In genomic region chr2:84454551-84455235, GRCm38 (mm10) we compare ENCODE assay signal across 9 mouse cellular contexts. TPM values are rescaled to one million over a fixed set of nuclear protein-coding genes. Genes with fewer than 3 reads are reported as not detected.
DNase-seq lines count a peak whose midpoint lies in the region; ATAC-seq and TF ChIP-seq lines count a peak whose summit lies in the region.
"Had no signal": no experiment of that assay in that cellular context is flagged by ENCODE, and none has a peak within 500 bp of the region (broad histone marks: within the 10 kb centered on the region; RNA-seq: fewer than 3 reads in every experiment).

No protein-coding gene starts in this region.

- H3K4me2 ChIP-seq in lung, embryonic 14.5 days, result no peak overlapping the region
- no peak overlapping the region for H3K4me2 ChIP-seq in forebrain, postnatal 0 days (ENCODE audit: low read depth)
- H3K4me2 ChIP-seq in neural tube, embryonic 12.5 days (replicated peaks), result peak overlapping the region; percentile 31

- 0 out of 2 replicates have a peak, but pooled peaks cover 4% of the 10 kb centered on the region for H3K36me3 ChIP-seq in lung, embryonic 14.5 days (ENCODE audit: insufficient read depth)
- no peaks in the 10 kb centered on the region for H3K36me3 ChIP-seq in forebrain, postnatal 0 days (ENCODE audit: insufficient read depth)
- no peaks in the 10 kb centered on the region for H3K36me3 ChIP-seq in neural tube, embryonic 12.5 days

- no peak overlapping the region for H3K9ac ChIP-seq in lung, embryonic 14.5 days
- no peak overlapping the region for H3K9ac ChIP-seq in forebrain, postnatal 0 days
- H3K9ac ChIP-seq in neural tube, embryonic 12.5 days, result 0 out of 2 replicates have a peak overlapping the region, but pooled peaks have one; percentile 13

- no peaks in the 10 kb centered on the region for H3K27me3 ChIP-seq in lung, embryonic 14.5 days (ENCODE audit: insufficient read depth, low read length)
- no peaks in the 10 kb centered on the region for H3K27me3 ChIP-seq in forebrain, postnatal 0 days (ENCODE audit: insufficient read depth, low read length)
- no peaks in the 10 kb centered on the region for H3K27me3 ChIP-seq in neural tube, embryonic 12.5 days (replicated peaks)

- TF ChIP-seq CTCF in lung, embryonic 14.5 days (IDR thresholded peaks at IDR 0.05; ENCODE audit: low read depth), result no peak
- no peak for TF ChIP-seq CTCF in lung, adult 2 months (IDR thresholded peaks at IDR 0.05; ENCODE audit: insufficient read depth, low read length)
- TF ChIP-seq CTCF in forebrain, postnatal 0 days (IDR thresholded peaks at IDR 0.05; ENCODE audit: low read depth), result no peak

- 61% methylated on average over 10 of the region's 10 CpGs for WGBS in lung, embryonic 14.5 days
- 65% methylated on average over 10 of the region's 10 CpGs for WGBS in lung, adult 2 months
- WGBS in forebrain, postnatal 0 days, result 59% methylated on average over 10 of the region's 10 CpGs
- WGBS in neural tube, embryonic 12.5 days, result 66% methylated on average over 10 of the region's 10 CpGs

- H3K4me3 ChIP-seq in lung, embryonic 14.5 days (ENCODE audit: low read depth, low read length), result no peak overlapping the region
- H3K4me3 ChIP-seq in lung, adult 2 months (replicated peaks; ENCODE audit: extremely low read depth, low read depth, low read length), result no peak overlapping the region
- no peak overlapping the region for H3K4me3 ChIP-seq in forebrain, postnatal 0 days (ENCODE audit: low read depth, low read length)
- H3K4me3 ChIP-seq in neural tube, embryonic 12.5 days, result no peak overlapping the region

- no peaks in the 10 kb centered on the region for H3K4me1 ChIP-seq in lung, embryonic 14.5 days (ENCODE audit: insufficient read depth)
- H3K4me1 ChIP-seq in lung, adult 2 months (ENCODE audit: control insufficient read depth, insufficient read depth, low read length), result no peaks in the 10 kb centered on the region
- H3K4me1 ChIP-seq in forebrain, postnatal 0 days (ENCODE audit: insufficient read depth), result no peaks in the 10 kb centered on the region
- H3K4me1 ChIP-seq in neural tube, embryonic 12.5 days, result no peaks in the 10 kb centered on the region

- no peaks in the 10 kb centered on the region for H3K9me3 ChIP-seq in lung, embryonic 14.5 days (ENCODE audit: low read depth, low read length)
- H3K9me3 ChIP-seq in forebrain, postnatal 0 days (ENCODE audit: low read length), result no peaks in the 10 kb centered on the region
- no peaks in the 10 kb centered on the region for H3K9me3 ChIP-seq in neural tube, embryonic 12.5 days

- peak; percentile 56; the same call in 1 of the 2 replicates for ATAC-seq in lung, embryonic 14.5 days (ENCODE audit: insufficient read depth)
- peak; percentile 48; the same call in 1 of the 2 replicates for ATAC-seq in forebrain, postnatal 0 days
- peak; percentile 51; the same call in 1 of the 2 replicates for ATAC-seq in neural tube, embryonic 12.5 days (ENCODE audit: low FRiP score, low read depth)

- no peak for TF ChIP-seq POLR2A in lung, adult 2 months (IDR thresholded peaks at IDR 0.05; ENCODE audit: borderline replicate concordance, extremely low read depth, low read depth, low read length)

- peak; percentile 22 for DNase-seq in embryo, embryonic 9.5 days (ENCODE audit: extremely low spot score)
- no peak for DNase-seq in embryo, embryonic 11 days
- DNase-seq in lung, embryonic 14.5 days, result peak; percentile 11
- no peak for DNase-seq in lung, adult 2 months
- peak; percentile 7 for DNase-seq in forebrain, postnatal 0 days
- DNase-seq in adrenal gland, adult 8-10 months, result no peak
- no peak for DNase-seq in ovary, postnatal 14 days (ENCODE audit: low spot score)

- H3K27ac ChIP-seq in lung, embryonic 14.5 days (ENCODE audit: low read depth), result no peak overlapping the region
- no peak overlapping the region for H3K27ac ChIP-seq in forebrain, postnatal 0 days (ENCODE audit: low read depth, low read length)
- no peak overlapping the region for H3K27ac ChIP-seq in neural tube, embryonic 12.5 days
- H3K27ac ChIP-seq: macrophage had no signal

RNA-seq across cellular contexts. Expression of gene Tfpi, which starts 21.9 kb away (rescaled TPM):
- polyA plus RNA-seq in lung, embryonic 14.5 days (2014; fragmentation: Nextera tagmentation; extraction: Ambion mirVana), result 63.1 and 66.3 TPM in 2 replicates
- 6.2 and 10.5 TPM in 2 replicates for polyA plus RNA-seq in lung, adult 2 months (2012; rRNA removed)
- 11.6 and 16.2 TPM in 2 replicates for total RNA-seq in forebrain, postnatal 0 days (2014; rRNA removed)
- 11.4 and 11.7 TPM in 2 replicates for polyA plus RNA-seq in forebrain, postnatal 0 days (2015; fragmentation: Nextera tagmentation; extraction: Ambion mirVana)
- polyA plus RNA-seq in neural tube, embryonic 12.5 days (2016; fragmentation: Nextera tagmentation; extraction: Ambion mirVana), result 23.0 and 24.2 TPM in 2 replicates
- 10 to 100 TPM; 49.3 to 79.9 (median 60.1) TPM for total RNA-seq in adrenal gland, adult 8-10 months (2022)

RNA-seq across cellular contexts. Expression of gene Calcrl, which starts 29.5 kb away (rescaled TPM):
- polyA plus RNA-seq in lung, embryonic 14.5 days (2014; fragmentation: Nextera tagmentation; extraction: Ambion mirVana), result 42.3 and 47.3 TPM in 2 replicates
- polyA plus RNA-seq in lung, adult 2 months (2012; rRNA removed), result 128 and 192 TPM in 2 replicates
- 12.5 and 14.1 TPM in 2 replicates for total RNA-seq in forebrain, postnatal 0 days (2014; rRNA removed)
- polyA plus RNA-seq in forebrain, postnatal 0 days (2015; fragmentation: Nextera tagmentation; extraction: Ambion mirVana), result 3.9 and 6.1 TPM in 2 replicates
- 16.4 and 16.9 TPM in 2 replicates for polyA plus RNA-seq in neural tube, embryonic 12.5 days (2016; fragmentation: Nextera tagmentation; extraction: Ambion mirVana)
- total RNA-seq in adrenal gland, adult 8-10 months (2022), result 10 to 100 TPM; 15.8 to 27.4 (median 24.1) TPM

Comparison
In these comparisons a context has a peak if more than half of its experiments do, and no peak if none do; other contexts are left out.
1. DNase-seq: peak in embryo, embryonic 9.5 days (single experiment), lung, embryonic 14.5 days (single experiment) and forebrain, postnatal 0 days (single experiment); none in embryo, embryonic 11 days (single experiment), lung, adult 2 months (single experiment), adrenal gland, adult 8-10 months (single experiment) and ovary, postnatal 14 days (single experiment).
2. Peak in every context shown above with its lines, with median percentiles within 50 percentile points of each other: ATAC-seq.